Mouse (Mus musculus) gastrocnemius, postnatal 4 days (tissue): ENCODE results near the gene Pcyt1a. TPM values are rescaled to one million over a fixed set of nuclear protein-coding genes. Genes with fewer than 3 reads are reported as not detected.
"Not testable (repeated sequence)": the region's sequence is repeated elsewhere in the genome, so short reads cannot be mapped to it uniquely, and the experiment has no call there.

Experiments used
- DNase-seq, 2 experiments: peaks; one replicate each; pipeline ENCODE4 v3.0.0; 2021 to 2022; ENCODE audit warnings: low spot score in 2 of 2, mixed read lengths in 2 of 2
- total RNA-seq, 2 experiments: library from RNA; stranded (reverse); gene quantifications; 2 replicates each; pipeline ENCODE4 v1.2.3; 2021

Pcyt1a gene
- total RNA-seq, 2 experiments from 2014 or later = 62.8 to 82.8 TPM

DNA sequence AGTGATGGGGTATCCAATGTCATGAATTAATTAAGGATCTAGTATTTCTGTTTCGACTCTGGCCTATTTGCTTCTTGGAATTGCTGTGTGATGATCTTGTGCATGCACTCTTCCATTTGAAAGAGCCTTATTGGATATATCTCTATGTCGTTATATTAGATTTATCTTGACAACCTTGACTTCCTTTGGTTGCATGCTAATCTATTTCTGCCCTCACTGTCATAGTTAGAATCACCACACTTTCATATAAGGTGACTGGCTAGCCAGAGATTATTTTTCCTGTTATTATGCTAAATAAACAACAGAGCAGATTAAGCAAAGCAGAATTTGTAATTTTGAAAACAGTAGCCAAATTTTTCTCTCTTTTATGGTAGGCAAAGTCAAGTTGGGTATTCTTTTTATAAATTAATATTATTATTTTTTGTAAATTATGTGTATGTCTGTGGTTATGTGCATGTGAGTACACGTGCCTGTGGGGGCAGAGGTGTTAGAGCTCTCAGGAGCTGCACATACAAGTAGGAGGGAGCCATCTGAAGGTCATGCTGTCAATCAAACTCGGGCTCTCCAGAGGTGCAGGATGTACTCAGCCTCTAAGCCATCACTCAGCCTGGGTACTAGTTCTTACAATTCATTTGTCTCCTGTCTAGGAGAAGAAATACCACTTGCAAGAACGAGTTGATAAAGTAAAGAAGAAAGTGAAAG lies 38.8 kb downstream of the Pcyt1a start:
- no peak for DNase-seq

DNA sequence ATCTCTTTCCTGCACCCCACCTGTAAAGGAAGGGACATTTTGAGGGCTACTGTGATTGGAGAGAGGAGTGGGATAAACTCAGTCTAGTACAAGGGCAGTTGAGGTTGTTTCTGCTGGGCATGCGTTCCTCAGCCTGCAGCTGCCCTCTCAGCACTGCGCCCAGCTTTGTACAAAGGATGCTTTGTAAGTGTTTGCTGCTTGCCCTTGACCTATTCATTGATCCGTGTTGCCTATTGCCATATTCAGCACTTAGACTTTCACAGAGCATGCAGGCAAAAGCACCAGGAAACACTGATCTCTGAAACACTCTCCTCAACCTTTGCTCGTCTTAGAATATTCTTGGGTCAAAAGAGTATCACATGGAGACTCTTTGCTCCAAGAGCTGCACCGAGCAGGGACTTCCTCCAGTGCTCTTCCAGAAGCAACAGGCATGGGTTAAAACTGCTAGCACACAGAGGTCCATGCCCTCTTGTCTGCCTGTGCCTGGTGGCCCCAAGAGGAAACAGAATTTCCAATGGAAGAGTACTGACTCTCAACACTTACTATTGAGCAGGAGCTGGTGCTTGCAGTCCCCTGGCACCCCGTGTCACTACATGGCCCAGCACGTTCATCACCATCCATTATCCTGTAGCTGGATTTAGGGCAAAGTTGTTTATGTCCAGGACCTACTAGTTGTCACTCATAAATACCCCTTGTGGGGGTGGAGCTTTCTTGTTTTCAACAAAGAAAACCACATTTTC lies 41.7 kb downstream of the Pcyt1a start:
- no peak for DNase-seq

DNA sequence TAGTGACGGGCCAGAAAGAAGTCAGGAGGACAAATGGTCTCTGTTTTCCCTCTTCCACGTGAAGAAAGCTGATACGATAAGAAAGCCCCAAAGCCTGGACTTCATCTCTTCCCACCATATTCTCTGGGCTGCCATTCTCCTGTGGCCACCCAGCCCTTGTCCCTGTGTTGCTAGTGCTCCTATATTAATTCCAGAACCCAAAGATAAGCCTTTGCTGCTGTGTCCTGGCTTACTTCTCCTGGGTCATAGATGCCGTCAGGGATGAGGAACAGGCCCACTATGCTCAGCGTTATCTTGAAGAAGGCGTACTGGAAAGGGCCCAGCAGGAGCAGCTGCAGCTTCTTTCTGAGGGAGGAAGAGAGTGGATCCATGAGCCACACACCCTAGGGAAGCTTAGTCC lies 46.6 kb downstream of the Pcyt1a start:
- no peak for DNase-seq

DNA sequence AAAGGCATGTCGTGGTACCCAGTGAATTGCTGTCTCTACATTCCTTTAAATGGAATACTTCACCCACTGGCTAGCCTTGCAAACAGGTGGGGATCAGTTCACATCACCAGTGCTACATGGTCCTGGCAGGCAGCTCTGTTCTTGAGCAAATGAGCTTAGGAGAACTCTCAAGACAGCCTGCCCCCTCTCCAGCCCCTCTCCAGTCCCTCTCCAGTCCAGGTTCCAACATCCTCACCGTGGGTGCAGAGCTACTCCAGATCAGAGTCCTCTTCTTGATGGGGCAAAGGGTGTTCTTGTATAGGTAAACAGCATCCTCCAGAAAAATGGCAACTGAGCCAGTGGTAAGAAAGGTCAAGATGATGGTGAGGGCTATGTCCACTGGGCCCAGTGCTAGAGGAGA lies 48.7 kb downstream of the Pcyt1a start:
- DNase-seq = no peak

DNA sequence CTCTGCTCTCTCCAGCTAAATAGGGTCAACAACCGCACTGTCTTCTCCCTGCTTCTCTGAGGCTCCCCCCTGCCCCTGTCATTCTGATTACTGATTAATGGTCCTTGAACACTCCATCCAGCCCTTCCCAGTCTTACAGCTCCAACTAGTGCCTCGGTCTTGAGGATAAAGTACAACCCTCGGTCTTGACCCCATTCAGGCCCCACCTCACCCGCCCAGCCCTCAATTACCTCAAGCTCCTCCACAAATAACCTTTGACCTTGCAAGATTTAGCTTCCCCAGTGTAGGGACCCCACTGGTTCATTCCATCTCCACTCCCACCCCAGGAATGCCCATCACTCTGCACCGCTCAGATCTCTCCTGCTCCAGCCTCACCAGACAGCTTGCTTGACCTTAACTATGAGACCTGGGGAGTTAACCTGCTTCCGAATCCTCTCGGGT lies 53.7 kb downstream of the Pcyt1a start:
- DNase-seq = no peak

DNA sequence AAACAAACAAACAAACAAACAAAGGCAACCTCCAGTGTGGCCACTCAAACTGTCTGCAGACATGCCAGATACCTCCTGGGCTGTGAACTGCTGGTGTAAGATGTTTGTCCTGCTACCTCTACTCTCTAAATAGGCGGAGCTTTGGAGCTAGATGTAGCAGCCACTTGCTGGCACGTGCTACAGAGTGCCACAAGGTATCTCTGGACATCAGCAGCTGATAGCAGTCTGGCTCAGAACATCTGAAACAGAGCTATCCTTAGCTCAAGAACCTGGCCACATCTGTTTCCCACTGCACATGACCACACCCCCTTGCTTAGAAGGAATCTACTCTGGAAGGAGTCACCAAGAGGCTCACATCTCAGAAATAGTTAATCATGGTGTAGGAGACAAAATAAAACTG lies 54.5 kb downstream of the Pcyt1a start:
- DNase-seq = no peak

DNA sequence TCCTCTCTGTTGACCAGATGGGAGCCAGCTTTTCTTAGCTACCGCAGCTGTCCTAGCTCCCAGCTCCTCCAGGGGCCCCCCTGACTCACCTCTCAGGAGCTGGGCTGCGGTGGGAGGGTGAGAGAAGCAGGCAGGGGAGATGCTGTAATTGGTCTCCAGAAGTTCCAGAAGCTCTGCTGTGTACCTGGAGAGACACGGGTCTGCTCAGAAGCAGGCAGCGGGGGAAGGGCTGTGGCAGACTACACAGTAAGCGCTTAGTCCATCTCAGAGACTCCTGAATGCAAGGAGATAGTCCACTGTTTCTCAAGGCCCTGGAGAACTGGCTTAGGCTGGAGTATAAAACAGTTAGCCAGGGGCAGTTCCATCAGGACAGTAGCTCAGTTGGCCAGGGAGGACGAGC lies 55.3 kb downstream of the Pcyt1a start:
- no peak for DNase-seq

DNA sequence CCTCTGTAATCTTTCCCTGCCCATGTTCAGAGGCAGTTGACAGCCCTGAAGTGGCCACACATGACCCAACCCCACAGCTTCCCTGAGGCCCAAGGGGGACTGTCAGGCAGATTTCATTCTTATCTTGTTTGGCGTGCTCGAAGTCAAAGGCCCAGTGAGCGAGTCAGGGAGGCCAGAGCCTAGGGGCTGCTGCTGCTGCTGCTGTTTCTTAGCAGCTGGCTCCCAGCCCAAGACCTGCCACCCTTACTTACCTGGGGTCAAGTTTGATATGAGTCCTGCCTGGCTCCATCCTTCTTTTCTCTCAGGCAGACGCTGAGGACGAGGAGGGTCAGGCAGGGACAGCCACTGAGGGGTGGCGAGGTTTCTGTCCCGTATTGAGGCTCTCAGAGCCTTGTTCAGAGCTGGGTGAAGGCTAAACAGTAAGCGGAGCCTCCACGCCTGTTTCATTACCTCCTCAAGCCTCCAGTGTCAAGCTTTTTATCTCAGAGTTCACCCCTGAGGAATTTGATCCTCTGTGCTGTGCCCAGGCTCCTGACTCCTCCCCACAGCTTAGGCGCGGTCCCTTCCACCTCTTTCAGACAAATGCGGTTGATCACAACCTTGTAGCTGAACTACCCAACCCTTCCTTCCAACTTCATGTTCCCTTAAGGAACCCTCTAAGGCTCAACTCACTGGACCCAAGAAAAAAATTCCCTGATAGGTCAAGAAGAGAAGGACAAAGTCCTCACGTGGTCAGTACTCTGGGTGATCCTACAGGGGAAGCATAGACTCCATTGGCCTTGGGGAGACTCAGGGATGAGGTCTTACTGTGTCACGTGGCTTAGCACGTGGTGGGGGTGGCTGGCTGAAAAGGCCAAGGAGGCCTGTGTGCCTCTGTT lies 56.8 kb downstream of the Pcyt1a start, which contains the start of gene Slc51a:
Gene Slc51a (minus strand): TSS at position 646 of the 878 bp plus-strand sequence.
- no peak for DNase-seq

DNA sequence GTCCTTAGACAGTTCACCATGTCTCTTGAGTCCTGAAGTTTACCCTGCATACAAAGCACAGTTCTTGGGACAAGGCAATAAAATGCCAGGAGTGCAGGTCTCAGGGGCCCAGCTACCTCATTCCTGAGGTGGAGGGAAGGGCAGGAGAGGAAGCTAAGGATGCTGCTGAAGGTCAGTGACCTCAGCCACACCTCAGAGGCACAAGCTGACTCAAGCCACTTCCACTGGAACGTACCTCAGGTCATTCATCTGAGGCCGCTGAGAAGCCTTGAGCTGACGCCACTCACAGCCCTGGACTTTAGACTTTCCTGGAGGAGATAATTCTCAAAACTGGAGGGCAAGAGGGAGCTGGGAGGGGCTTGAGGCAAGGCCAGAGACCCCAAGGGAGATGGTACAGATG lies 58.2 kb downstream of the Pcyt1a start:
- no peak for DNase-seq

DNA sequence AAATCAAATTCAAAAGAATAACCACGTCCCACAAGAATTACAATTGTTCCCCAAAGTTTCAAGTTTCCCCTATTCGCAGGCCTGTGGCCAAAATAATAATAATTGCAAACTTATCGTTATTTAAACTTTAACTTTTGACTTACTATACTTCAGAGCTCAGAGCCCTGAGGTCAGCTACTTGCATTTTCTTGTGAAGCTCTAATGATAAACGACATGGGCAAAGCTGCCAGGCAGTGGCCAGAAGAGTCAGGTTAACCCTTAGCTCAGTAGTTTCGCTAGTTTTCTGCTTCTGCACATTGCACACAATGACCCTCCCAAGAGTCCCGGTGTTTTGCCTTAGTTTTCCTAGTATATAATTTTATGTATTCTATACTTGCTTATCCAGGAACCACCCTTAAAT lies 63.6 kb downstream of the Pcyt1a start:
- DNase-seq = not testable (repeated sequence)

DNA sequence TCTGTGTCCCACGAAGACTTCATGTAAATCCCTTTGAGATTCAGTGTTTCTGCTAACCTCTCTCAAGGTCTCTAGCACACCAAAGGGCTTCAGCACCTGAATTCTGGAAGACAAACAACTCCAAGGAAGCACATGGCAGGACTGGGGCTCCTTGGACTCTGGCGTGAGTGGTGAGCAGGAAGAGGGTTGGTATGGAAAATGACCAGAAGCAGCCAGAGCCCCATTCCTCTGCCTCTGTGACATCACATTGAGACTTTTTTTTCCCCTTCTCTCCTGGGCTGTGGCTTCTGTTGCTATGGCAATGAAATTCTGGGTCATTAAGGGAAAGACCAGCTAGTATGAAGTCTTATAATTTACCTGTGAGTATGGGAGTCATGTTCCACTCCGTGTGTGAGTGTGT lies 65.2 kb downstream of the Pcyt1a start, which contains the start of gene Zdhhc19:
Gene Zdhhc19 (plus strand): TSS at position 301 of the 400 bp plus-strand sequence.
- no peak for DNase-seq

DNA sequence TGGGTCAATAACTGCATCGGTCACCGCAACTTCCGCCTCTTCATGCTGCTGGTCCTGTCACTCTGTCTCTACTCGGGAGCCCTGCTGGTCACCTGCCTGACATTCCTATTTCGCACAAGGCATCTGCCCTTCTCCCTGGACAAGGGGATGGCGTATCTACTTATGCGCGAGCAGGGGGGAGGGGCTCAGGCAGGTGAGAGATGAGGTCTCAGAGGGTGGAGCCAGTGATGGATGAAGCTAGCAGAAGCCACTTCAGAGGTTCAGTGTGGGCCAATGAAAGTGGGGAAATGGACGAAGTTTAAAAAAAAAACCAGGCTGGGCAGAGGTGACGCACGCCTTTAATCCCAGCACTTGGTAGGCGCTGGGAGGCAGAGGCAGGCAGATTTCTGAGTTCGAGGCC lies 68.3 kb downstream of the Pcyt1a start:
- DNase-seq = no peak

DNA sequence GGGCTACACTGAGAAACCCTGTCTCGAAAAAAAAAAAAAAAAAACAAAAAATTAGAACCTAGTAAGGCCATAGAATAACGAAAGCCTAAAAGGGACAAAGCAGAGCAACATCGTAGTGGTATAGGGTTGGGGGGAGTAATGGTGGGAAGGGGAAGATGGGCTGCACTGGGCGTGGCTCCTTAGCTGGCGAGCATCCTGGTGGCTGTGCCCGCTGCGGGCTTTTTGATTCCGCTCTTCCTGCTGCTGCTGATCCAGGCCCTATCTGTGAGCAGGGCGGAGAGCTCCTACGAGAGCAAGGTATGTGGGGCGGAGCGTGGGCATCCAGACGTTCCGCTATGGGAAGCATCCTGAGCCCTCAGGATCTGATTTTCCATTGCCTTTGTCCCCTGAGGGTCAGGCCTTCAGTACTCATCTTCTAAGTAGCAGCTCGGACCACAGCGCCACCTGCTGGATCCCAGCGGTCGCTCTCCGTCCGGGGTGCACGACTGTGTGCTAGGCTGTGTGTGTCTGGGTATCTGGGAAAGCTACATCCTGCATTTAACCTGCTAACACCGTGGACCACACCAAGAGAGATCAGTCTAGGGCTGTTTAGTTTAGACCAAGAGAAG lies 68.8 kb downstream of the Pcyt1a start:
- DNase-seq = peak; percentile 77 to 84

DNA sequence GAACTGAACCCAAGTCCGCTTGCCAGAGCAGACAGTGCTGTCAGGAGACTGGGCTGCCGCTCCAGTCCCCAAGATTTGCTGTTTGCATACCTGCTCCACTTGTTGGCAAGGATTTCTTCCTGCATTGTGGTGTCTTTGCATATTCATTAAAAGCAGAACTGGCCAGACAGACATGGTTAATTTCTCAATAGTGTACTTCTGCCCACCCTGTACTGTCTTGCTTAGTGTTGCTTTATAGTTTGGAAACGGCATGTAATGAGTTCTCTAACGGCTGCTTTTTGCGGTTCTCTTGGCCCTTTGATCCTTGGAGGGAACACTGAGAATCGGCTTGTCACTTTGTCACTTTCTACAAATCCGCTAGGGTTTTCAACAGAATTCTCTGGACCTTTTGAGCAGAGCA lies 70.7 kb downstream of the Pcyt1a start:
- DNase-seq = no peak

DNA sequence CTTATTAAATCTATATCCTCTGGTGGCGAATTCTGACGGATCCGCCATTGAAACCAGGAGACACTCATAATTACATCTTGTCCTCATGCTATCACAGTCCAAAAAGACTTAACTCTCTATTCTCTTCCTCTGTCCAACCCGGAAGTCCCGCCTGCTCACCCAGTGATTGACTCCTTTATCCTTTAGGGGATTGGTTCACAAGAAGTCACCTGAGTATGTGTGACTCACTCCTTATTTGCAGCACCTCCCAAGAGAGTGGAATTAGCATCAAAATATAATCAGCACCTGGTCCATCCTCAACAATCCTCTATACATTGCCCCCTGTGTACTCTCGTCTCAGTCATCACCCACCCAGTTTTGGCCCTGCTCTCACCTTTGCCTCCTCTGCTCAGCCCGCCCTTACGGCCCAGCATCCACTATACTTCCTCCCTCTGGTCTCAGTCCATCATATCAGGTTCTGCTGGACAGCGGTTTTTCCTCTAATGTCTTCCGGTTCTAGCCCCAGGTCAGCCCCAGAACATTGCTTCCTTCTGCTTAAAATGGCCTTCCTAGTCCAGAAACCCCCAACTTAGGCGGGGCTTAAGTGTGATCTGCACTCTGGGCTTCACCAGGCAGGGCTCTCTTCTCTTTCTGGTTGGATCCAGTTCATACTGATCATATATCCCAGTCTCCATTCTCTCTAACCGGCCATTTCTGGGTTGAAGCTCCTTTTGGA lies 72.1 kb downstream of the Pcyt1a start:
- DNase-seq = no peak

DNA sequence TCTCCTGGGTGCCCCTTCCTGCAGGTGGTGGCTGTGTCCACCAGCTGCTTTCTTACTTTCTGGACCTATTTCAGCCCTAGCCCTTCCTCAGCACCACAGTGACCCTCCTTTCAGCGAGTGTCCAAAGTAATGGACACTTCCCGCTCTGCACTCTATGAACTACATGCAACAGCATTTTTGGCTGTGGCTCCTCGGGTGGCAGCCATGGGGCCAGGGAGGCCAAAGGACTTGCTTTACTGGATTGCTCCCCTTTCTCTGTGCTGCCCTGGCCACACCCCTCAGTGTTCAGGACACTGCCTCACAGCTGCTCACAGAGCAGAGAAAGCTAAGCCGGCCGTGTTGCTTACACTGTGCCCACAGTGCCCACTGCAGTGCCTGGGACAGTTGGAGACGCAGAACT lies 72.9 kb downstream of the Pcyt1a start:
- DNase-seq = no peak

DNA sequence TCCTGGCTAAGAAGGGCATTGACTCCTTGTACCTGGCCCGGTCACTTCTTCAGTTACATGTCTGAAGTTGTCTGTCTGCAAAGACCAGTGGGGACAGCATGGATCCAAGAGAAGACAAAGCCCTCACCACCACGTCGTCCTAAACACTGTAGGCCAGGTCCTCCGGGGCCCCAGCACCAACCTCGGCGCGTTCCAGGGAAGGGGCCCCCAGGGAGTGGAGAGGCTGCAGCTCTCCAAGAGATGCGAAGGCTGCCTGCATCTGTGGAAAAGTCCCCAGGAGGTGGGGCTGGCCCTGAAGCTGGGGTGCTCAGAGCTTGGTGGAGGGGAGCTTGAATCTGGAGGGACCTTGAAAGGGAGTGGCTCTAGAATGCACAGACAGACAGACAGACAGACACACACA lies 75.6 kb downstream of the Pcyt1a start:
- DNase-seq = no peak

DNA sequence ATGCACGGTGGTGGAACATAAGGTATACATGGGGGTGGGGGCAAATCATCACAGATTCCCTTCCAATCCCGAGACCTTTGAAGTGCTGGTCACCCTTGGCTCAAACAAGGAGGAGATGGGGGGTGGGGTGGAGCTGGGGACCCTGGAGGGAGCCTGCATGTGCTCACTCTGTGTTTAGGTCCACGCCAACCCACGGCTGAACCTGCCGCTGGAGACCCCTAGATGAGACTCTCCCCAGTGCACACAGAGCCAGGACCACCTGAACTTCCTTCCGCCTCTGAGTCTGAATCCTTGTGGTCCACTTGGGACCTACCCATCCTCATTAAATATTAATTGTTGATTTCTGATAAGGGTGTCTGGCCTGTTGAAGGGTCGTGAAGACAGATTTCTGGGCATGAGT lies 76.1 kb downstream of the Pcyt1a start:
- DNase-seq = no peak

DNA sequence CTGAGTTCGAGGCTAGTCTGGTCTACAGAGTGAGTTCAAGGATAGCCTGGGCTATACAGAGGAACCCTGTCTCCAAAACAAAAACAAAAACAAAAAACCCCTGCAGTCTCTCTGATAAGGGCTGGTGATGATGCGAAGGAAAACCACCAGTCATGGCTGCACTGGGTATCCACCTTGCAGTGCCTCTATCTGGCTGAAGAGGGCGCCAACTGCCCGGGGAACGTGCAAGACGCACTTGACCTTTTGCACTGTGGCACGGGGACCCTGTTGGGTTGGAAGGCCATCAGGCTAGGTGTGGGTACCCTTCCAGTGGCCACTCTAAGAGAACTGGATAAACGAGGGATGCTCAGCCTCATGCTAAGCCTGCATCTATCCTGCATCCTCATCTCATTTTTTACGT lies 76.7 kb downstream of the Pcyt1a start:
- peak in 1 of 2 experiments; percentile 56 for DNase-seq

DNA sequence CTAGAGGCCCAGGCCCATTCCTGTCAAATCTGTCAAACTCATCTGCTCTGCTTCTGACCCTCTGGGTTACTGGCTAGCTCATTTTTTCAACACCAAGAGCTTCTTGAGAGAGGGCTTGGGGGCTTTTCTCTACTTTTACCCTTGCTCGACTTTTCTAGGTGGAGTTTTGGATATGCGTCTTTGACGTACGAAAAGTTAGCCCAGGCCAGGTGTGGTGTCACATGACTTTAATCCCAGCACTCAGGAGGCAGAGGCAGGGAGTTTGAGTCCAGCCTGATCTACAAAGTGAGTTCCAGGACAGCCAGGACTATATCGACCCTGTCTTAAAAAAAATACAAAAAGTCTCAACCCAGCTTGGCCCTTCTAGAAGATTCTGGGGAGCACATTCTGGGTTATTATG lies 77.3 kb downstream of the Pcyt1a start:
- no peak for DNase-seq
